Mouse (Mus musculus): Measurements from ENCODE around the gene Iars2.
A peak's percentile ranks its signal among the peaks of the same experiment; 100 is the strongest.
"Not testable (repeated sequence)": the region's sequence is repeated elsewhere in the genome, so short reads cannot be mapped to it uniquely, and the experiment has no call there.

Gene Iars2

DNA sequence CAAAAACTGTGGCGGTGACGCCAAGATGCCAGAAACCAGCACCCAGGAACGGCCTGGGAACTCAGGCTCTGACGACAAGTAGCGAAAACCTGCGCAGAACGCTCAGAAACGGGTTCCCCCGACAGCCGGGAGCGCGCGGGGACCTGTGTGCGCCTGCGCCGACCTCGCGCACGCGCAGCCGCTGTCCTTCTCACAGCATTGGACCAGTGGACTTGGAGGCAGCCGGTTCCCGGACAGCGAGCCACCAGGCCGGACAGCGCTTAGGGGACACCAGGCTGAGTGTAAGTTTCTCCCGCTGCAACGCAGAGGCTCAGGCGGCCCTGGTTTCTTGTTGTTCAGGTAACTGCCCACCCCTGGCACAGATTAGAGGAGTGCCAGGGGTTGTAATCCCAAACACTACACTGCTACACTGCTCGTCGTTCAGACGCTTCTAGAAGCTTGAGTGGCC, 2.8 kb upstream of the Iars2 start, which contains the start of gene Bpnt1:
TSS of gene Bpnt1 (plus strand) at position 167 of the 448 bp plus-strand sequence.
- peak; percentile 80 to 88 for DNase-seq (ENCODE audit: low spot score in 2 of 2)

DNA sequence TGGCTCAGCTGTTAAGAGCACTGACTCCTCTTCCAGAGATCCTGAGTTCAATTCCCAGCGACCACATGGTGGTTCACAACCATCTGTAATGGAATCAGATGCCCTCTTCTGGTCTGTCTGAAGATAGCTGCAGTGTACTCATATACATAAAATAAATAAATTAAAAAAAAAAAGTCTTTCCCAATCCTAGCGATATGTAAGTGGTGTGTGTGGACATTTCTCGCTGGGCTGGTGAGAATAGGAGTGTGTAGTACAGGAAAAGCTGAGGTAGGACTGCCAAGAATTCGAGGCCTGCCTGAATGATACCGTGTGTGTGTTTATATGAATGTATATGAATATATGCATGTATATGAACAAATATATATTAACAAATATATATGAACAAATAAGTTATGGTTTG, 2.2 kb upstream of the Iars2 start:
- no peak for DNase-seq (ENCODE audit: low spot score in 2 of 2)

DNA sequence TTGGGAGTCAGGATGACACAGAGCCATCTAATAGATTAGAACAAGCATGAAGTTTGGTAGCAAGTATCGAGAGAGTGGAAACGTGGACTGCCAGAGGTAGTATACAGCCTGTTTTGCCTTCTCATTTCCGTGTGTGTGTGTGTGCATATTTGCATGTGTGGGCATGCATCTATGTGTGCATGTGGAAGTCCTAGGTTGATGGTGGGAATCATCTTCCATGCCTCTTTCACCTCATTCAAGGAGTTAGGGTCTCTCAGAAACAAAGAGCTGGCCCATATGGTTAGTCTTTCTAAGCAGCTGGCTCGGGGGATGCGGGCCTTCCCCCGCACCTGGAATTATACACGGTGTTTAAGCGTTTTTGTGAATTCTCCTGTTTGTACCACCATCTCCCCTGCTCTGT, 655 bp upstream of the Iars2 start:
- no peak for DNase-seq (ENCODE audit: low spot score in 2 of 2)

DNA sequence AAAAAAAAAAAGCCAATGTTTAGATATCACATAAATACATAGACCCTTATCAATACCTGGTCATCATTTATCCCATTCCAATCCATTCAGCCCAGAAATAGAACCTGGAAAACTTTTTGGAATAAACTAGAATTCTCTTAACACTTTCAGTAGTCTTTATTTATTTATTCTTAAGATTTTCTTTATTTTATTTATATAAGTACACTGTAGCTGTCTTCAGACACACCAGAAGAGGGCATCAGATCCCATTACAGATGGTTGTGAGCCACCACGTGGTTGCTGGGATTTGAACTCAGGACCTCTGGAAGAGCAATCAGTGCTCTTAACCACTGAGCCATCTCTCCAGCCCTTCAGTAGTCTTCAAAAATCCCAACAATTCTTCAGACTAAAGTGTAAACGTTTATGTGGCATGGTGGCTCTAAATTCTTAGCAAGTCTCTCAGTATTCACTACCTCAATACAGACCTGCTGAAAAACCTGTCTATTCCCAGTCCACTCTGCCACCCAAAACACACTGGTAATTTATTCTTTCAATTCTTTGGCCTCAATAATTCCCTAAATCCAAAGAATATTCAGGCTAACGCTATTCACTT, 1.3 kb downstream of the Iars2 start:
- DNase-seq (ENCODE audit: low spot score in 2 of 2), result not testable (repeated sequence)

GRCm38 (mm10) chr1:185315846-185316568, 13.2 kb downstream of the Iars2 start:
- DNase-seq (ENCODE audit: low spot score in 2 of 2), result peak in 1 of 2 experiments; percentile 40

GRCm38 (mm10) chr1:185314546-185314945, 14.7 kb downstream of the Iars2 start:
- DNase-seq (ENCODE audit: low spot score in 2 of 2), result no peak

- DNase-seq (ENCODE audit: low spot score in 2 of 2), result no peak
Measured at GRCm38 (mm10) chr1:185311949-185312348, 17.2 kb downstream of the Iars2 start.

DNA sequence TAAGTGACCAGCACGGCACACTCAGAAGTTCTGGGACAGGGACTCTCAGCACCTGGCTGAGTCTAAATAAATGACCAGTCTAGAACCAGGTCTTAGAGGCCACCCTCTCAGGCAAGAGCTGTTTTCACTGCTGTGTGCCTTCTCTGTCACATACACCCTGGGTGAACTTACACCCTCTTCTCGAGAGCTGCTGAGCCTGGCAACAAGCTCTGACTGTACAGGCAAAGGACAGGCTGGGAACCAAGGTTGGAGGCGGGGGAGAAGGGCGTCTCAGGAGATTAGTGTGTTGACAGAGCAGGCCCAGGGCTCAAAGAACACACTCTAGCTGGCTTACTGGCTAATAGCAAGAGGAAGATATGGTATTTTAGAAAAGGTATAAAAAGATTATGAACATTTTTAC, 20.3 kb downstream of the Iars2 start:
- DNase-seq (ENCODE audit: low spot score in 2 of 2), result no peak

- no peak for DNase-seq (ENCODE audit: low spot score in 2 of 2)
Measured at GRCm38 (mm10) chr1:185308334-185308733, 20.9 kb downstream of the Iars2 start.

DNA sequence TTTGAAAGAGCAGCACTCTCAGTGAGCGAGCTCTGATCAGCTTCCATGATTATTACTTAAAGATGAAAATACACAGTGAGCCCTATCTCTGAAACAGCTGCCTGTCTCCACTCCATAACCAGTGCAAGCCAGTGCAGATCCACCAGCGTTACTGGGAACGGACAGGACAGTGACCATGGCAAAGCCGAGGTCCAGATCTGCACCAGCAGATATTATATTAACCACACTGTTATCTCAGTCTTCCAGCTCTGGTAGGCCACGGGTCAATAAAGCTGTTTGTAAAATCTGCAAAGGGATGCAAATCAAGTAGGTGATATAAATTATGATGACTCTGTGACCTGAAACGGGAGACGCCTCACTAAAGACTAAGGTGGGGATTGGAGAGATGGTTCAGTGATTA, 21.6 kb downstream of the Iars2 start:
- DNase-seq (ENCODE audit: low spot score in 2 of 2), result no peak

DNA sequence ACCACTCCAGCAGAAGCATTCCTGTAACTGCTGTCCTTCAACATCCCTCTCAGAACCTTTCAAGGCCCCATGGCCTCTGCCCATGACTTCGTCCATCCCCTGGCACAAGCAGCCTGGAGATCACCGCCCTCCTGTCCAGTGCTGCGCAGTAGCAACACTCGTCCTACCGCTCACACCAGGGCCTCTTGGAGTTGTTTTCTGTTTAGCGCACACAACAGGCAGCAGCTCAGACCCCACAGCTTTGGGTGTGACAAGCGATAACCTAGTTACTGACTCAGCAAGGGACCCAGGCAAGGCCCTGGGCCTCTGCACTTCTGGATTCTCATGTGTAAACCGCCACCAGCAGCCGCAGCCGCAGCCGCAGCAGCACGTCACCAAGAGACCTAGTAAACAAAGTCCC, 22.4 kb downstream of the Iars2 start:
- DNase-seq (ENCODE audit: low spot score in 2 of 2), result no peak

DNA sequence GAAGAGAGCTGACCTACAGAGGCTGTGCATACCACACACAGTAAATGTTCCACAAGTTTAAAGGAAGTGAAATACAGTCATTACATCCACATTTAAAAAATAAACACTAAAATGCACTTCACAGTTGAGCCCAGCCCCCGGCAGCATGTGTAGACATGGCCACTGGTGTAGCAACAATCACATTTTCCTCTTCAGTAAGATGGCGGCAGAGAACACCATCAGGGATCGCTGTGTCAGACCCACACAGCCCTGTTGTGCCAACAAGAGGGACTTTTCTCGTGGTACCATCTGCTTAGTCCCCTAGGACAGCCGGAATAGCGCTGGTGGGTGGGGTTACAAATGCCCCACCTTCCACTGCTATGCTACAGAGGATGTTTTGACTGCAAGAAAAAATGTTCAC, 26.4 kb downstream of the Iars2 start:
- no peak for DNase-seq (ENCODE audit: low spot score in 2 of 2)

DNA sequence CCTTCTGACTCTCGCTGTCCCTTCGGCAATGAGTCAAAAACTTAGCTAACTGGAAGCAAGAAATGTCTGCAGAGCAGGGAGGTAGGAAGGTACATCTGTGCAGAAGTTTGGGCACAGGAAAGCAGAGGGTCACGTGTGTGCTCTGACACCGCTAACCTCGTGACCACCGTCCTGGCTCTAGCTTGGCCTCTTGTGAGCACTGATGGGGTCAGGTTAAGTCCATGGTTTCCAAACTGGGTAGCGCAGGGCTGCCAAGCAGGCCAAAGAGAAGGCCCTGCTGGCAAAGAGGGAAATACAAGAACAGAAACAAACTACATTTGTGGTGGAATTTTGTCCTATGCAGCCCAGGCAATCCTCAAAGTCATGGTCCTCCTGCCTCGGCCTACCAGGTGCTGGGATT, 30.7 kb downstream of the Iars2 start:
- no peak for DNase-seq (ENCODE audit: low spot score in 2 of 2)

- no peak for DNase-seq (ENCODE audit: low spot score in 2 of 2)
Measured at GRCm38 (mm10) chr1:185296850-185297249, 32.3 kb downstream of the Iars2 start.

GRCm38 (mm10) chr1:185292646-185293360, 36.4 kb downstream of the Iars2 start:
- DNase-seq (ENCODE audit: low spot score in 2 of 2), result no peak

GRCm38 (mm10) chr1:185291336-185291735, 37.9 kb downstream of the Iars2 start:
- DNase-seq (ENCODE audit: low spot score in 2 of 2), result no peak

DNA sequence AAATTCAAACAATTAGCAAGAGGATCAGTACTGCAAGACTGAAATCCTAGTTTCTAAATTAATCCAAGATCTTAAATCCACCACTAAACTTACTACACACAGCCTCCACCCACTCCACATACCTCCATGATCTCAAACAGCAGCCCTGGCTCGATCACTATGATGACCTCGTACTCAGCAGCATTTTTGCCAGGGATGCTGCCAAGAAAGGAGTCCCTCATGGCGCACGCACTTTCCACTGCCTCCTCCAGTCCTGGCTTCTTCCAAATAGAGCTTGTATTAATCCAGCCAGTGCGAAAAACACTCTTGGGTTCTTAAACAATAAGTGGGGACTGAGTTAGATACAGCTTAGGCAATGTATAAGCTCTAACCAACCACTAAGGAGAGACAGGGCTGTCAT, 40.0 kb downstream of the Iars2 start:
- no peak for DNase-seq (ENCODE audit: low spot score in 2 of 2)

- no peak for DNase-seq (ENCODE audit: low spot score in 2 of 2)
Measured at GRCm38 (mm10) chr1:185287066-185287465, 42.1 kb downstream of the Iars2 start.

DNA sequence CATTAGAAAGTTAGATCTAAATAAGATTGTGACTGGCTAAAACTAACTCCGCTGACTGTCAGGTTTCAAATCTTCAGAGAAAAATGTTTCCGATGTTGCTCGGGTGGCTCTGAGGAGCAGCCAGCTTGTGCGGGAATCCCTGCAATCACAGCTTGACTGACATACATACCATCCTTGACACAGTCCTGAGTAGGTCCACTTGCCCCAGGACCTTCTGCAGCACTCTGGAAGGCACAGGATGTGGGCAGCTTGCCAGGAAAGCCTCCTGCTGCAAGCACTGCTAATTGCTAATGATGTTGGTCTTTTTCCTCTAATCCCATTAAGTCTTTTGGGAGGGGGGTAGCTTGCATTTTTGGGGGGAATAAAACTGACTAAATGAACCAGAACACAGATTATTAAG, 44.0 kb downstream of the Iars2 start:
- DNase-seq (ENCODE audit: low spot score in 2 of 2), result peak in 1 of 2 experiments; percentile 30

DNA sequence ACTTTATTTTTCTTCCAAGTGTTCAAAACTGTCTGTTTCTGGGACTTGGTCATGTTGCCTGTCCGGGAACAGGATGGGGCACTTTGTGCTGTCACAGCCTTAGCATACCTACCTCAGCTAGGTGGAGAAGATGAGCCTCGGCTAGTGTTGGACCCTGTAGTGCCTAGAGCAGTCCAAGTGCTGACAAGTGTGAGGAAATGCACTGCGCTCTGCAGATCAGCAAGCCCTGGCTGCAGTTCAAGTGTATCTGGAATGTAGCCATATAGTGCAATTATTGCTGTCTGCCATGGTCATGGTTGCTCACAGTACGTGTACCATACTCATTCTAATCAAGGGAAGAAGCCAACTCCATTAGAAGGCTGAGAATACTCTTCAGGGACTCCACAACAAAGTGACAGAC, 44.5 kb downstream of the Iars2 start:
- DNase-seq (ENCODE audit: low spot score in 2 of 2), result no peak

DNA sequence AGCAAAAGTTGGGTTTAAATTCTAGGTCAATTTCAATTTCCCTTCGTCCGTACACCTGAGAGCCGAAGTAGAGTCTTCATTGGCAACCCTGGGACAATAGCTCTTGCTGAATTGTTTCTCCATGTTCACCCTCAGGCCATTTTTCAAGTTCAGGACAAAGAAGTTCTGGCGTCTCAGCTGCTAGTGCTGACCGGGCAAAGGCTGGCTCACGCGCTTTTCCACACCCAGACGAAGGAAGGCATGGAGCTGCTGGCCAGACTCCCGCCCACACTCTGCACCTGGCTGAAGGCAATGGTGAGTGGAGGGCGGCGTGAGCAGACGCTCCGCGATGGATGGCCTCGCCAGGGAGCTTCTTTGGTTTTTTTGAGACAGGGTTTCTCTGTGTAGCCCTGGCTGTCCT, 45.9 kb downstream of the Iars2 start:
- no peak for DNase-seq (ENCODE audit: low spot score in 2 of 2)

GRCm38 (mm10) chr1:185282846-185283245, 46.4 kb downstream of the Iars2 start:
- no peak for DNase-seq (ENCODE audit: low spot score in 2 of 2)

DNA sequence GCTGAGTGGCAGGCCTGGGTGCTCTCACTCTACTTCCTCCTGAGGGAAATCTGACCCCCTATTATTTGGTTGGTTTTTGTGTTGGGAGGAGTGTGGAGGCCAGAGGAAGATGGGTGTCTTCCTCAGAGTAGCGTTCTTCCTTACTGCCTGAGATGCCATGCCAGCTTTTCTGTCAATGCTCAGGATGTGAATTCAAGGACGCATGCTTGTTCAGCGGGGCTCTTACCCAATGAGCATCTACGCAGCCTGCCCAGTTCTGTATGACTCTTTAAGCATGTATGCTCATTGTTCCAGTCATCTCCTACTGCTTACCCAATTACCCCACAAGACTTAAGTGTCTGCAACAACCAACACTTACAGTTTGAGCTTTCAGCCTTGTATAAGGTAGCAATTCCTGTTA, 48.6 kb downstream of the Iars2 start:
- no peak for DNase-seq (ENCODE audit: low spot score in 2 of 2)

All from frontal cortex, postnatal 10 days (tissue).